Mouse (Mus musculus) layer of hippocampus, postnatal 14 days (tissue): ENCODE data around the gene Kmt2c. TPM values are rescaled to one million over a fixed set of nuclear protein-coding genes. Genes with fewer than 3 reads are reported as not detected.

ENCODE experiments used
- DNase-seq, 2 experiments: peaks; one replicate each; pipeline ENCODE4 v3.0.0; 2021 to 2022; ENCODE audit warnings: low spot score in 2 of 2, mixed read lengths in 1 of 2
- long read RNA-seq, 2 experiments: library from polyadenylated mRNA; stranded (forward); transcript quantifications; one replicate each; pipeline ENCODE4 v2.0.0; 2021
- total RNA-seq, 2 experiments: library from RNA; stranded (reverse); gene quantifications; 2 replicates each; pipeline ENCODE4 v1.2.3; 2021

Gene Kmt2c
- total RNA-seq = 10 to 100 TPM; 79.9 to 88.1 TPM
- long read RNA-seq, experiment 1, partial matches to known transcripts = 0 of 4 reads
- long read RNA-seq, experiment 1, other reads (novel, unspliced or antisense) = 4 of 4 reads
- long read RNA-seq, experiment 2, partial matches to known transcripts = 2 of 7 reads
- long read RNA-seq, experiment 2, other reads (novel, unspliced or antisense) = 5 of 7 reads

GRCm38 (mm10) chr5:25498346-25498820 is at the start of gene Kmt2c:
Kmt2c (minus strand) TSS chr5:25498783.
- peak; percentile 70 to 77 for DNase-seq

- no peak for DNase-seq
Measured at GRCm38 (mm10) chr5:25546912-25547311, 48.3 kb upstream of the Kmt2c start.

- DNase-seq = no peak
Measured at GRCm38 (mm10) chr5:25544566-25544965, 46.0 kb upstream of the Kmt2c start.

- no peak for DNase-seq
Measured at GRCm38 (mm10) chr5:25544061-25544460, 45.5 kb upstream of the Kmt2c start.

- no peak for DNase-seq
Measured at GRCm38 (mm10) chr5:25541661-25542060, 43.1 kb upstream of the Kmt2c start.

GRCm38 (mm10) chr5:25540921-25541320 is 42.3 kb upstream of the Kmt2c start:
- no peak for DNase-seq

- no peak for DNase-seq
Measured at GRCm38 (mm10) chr5:25540412-25540811, 41.8 kb upstream of the Kmt2c start.

- DNase-seq = no peak
Measured at GRCm38 (mm10) chr5:25536921-25537409, 38.4 kb upstream of the Kmt2c start.

- no peak for DNase-seq
Measured at GRCm38 (mm10) chr5:25536451-25536850, 37.9 kb upstream of the Kmt2c start.

- DNase-seq = no peak
Measured at GRCm38 (mm10) chr5:25535566-25535965, 37.0 kb upstream of the Kmt2c start.

- DNase-seq = no peak
Measured at GRCm38 (mm10) chr5:25533298-25533697, 34.7 kb upstream of the Kmt2c start.

GRCm38 (mm10) chr5:25532256-25533147 is 33.9 kb upstream of the Kmt2c start:
- no peak for DNase-seq

- DNase-seq = no peak
Measured at GRCm38 (mm10) chr5:25530629-25531028, 32.0 kb upstream of the Kmt2c start.

- DNase-seq = peak; percentile 99 to 100
Measured at GRCm38 (mm10) chr5:25529529-25530421, 31.2 kb upstream of the Kmt2c start.

GRCm38 (mm10) chr5:25528851-25529528 is 30.4 kb upstream of the Kmt2c start:
- no peak for DNase-seq

GRCm38 (mm10) chr5:25527971-25528370 is 29.4 kb upstream of the Kmt2c start:
- no peak for DNase-seq

GRCm38 (mm10) chr5:25526926-25527325 is 28.3 kb upstream of the Kmt2c start:
- DNase-seq = peak in 1 of 2 experiments; percentile 33

- DNase-seq = no peak
Measured at GRCm38 (mm10) chr5:25526116-25526515, 27.5 kb upstream of the Kmt2c start.

GRCm38 (mm10) chr5:25521461-25521860 is 22.9 kb upstream of the Kmt2c start:
- DNase-seq = no peak

- DNase-seq = no peak
Measured at GRCm38 (mm10) chr5:25519820-25520219, 21.2 kb upstream of the Kmt2c start.

GRCm38 (mm10) chr5:25517550-25517949 is 19.0 kb upstream of the Kmt2c start:
- DNase-seq = no peak
